Mouse (Mus musculus) heart, adult 8-10 months (tissue): ENCODE measurements around the gene Stc2. TPM values are rescaled to one million over a fixed set of nuclear protein-coding genes. Genes with fewer than 3 reads are reported as not detected.
A peak's percentile ranks its signal among the peaks of the same experiment; 100 is the strongest.

ENCODE experiments used
- DNase-seq: peaks from one replicate; pipeline ENCODE4 v3.0.0; 2022; ENCODE audit warnings: low spot score
- total RNA-seq, 4 experiments: library from RNA; stranded (reverse); gene quantifications; 2 replicates each; pipeline ENCODE4 v1.2.4; 2022

Gene Stc2
- total RNA-seq, 4 experiments from 2014 or later = 11.2 to 23.3 (median 17.7) TPM

GRCm38 (mm10) chr11:31366421-31366820 is 3.5 kb downstream of the Stc2 start:
- no peak for DNase-seq

- DNase-seq = no peak
Measured at GRCm38 (mm10) chr11:31365981-31366380, 3.9 kb downstream of the Stc2 start.

- DNase-seq = no peak
Measured at GRCm38 (mm10) chr11:31365280-31365679, 4.6 kb downstream of the Stc2 start.

GRCm38 (mm10) chr11:31362856-31363255 is 7.0 kb downstream of the Stc2 start:
- no peak for DNase-seq

GRCm38 (mm10) chr11:31362330-31362729 is 7.5 kb downstream of the Stc2 start:
- peak; percentile 45 for DNase-seq

GRCm38 (mm10) chr11:31361047-31361446 is 8.8 kb downstream of the Stc2 start:
- no peak for DNase-seq

GRCm38 (mm10) chr11:31359283-31359902 is 10.5 kb downstream of the Stc2 start:
- no peak for DNase-seq

GRCm38 (mm10) chr11:31358453-31358852 is 11.4 kb downstream of the Stc2 start:
- no peak for DNase-seq

- DNase-seq = no peak
Measured at GRCm38 (mm10) chr11:31356866-31357265, 13.0 kb downstream of the Stc2 start.

- DNase-seq = no peak
Measured at GRCm38 (mm10) chr11:31355737-31356136, 14.1 kb downstream of the Stc2 start.

GRCm38 (mm10) chr11:31354514-31354913 is 15.4 kb downstream of the Stc2 start:
- DNase-seq = no peak

Other genes starting within 250 kb of the Stc2 start
- gene Gm17332, start 187.6 kb downstream of the Stc2 start, total RNA-seq = not detected